Mouse (Mus musculus): ENCODE measurements at regions not wholly inside any gene's neighbourhood (a gene's known extent, or its start where the extent isn't known, plus 50 kb on each side); places are given as distances from the start of the nearest gene placed in this dataset.
"Not testable (repeated sequence)": the region's sequence is repeated elsewhere in the genome, so short reads cannot be mapped to it uniquely, and the experiment has no call there.

GRCm38 (mm10) chr7:75360874-75361273 lies 51.8 kb upstream of the Sv2b start:
- DNase-seq: no peak

- no peak for DNase-seq
Observed at GRCm38 (mm10) chr7:75362541-75362940, 53.5 kb upstream of the Sv2b start.

GRCm38 (mm10) chr7:75365480-75365879 lies 56.4 kb upstream of the Sv2b start:
- no peak for DNase-seq

GRCm38 (mm10) chr7:75366285-75366882 lies 57.3 kb upstream of the Sv2b start:
- peak; percentile 82 to 86 for DNase-seq

GRCm38 (mm10) chr7:75368315-75368714 lies 59.3 kb upstream of the Sv2b start:
- no peak for DNase-seq

- DNase-seq: no peak
Observed at GRCm38 (mm10) chr7:75369366-75369765, 60.3 kb upstream of the Sv2b start.

DNA sequence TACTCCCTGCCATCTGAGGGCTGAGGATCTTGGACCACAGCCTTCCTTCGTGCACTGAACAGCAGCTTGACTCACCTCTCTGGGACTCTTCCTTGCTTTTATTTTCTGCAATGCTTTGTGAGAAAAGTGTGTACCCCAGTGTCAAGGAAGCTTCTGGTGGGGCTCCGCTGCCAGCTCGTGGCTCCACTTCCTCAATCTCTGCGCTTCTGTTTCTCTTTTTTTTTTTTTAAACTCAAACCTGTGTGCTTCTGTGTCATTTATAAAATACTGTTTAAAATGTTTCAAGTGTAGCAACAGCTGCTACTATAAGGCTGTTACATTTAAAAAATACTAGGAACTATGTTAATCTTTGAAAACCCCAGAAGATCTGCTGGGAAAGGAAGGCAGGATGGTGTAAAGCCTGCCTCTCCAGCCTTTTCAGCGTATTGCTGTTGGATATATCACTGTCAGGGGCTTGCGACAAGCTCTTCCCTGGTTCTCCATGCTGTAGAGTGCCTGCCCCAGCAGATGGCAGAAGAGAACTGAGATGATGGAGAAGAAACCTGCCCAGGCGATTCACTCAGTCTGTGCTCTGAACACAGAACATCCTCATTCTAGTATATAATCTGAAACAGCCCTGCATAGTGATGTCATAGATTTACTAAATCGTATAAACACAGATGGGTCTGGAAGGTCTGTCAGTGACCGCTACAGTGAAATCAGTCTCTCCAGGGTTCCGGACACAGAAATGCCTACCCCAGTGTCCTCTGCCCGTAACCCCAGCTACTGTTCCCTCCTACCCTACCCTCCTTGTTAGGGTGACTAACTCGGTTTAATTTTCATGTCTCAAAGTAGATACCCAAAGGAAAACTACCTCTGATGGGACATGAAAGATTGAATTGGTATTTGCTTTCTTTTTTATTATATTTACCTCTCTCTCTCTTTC lies 61.8 kb upstream of the Sv2b start:
- DNase-seq: peak; percentile 83 to 86

GRCm38 (mm10) chr7:75371520-75371876 lies 62.4 kb upstream of the Sv2b start:
- no peak for DNase-seq

DNA sequence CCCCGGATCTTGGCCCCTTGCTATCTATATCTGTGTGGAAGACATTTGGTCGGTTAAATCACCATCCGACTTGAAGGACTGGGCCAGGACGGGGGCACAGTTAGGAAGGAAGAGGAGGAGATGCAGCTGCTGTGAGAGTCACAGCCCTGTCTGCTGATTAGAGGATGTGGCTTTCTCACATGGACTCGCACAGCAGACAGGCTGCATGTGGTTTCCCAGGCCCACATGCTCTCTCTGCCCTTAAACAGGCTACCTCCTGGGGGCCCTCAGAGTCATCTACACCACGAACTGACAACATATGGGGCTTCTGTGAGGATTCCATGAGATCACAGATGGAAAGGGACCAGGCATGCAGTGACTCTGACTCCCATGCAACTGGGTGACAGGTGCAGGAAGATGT lies 62.9 kb upstream of the Sv2b start:
- no peak for DNase-seq

- DNase-seq: no peak
Observed at GRCm38 (mm10) chr7:75372892-75373444, 63.9 kb upstream of the Sv2b start.

- DNase-seq: no peak
Observed at GRCm38 (mm10) chr7:75374506-75374905, 65.4 kb upstream of the Sv2b start.

DNA sequence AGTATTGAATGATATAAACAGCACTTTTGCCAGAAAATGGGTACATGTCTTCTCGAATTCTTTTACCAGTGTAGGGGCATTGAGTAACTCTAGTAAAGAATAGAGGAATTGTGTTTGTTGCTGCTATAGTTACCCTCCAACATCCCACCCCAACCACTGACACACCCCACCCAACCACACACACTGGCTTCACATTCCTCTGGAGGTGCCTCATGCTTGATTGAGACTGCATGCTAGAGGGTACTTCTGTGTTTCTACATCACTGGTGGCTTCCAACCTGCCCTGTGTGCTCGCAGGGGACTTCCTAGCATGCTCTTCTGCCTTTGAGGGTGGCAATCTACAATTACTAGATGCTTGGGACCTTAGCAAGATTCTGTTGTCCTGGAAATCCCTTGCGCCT lies 70.5 kb upstream of the Sv2b start:
- DNase-seq: no peak

GRCm38 (mm10) chr7:75384506-75384911 lies 70.8 kb upstream of the Akap13 start:
- no peak for DNase-seq

- DNase-seq: no peak
Observed at GRCm38 (mm10) chr7:75387033-75387432, 68.3 kb upstream of the Akap13 start.

DNA sequence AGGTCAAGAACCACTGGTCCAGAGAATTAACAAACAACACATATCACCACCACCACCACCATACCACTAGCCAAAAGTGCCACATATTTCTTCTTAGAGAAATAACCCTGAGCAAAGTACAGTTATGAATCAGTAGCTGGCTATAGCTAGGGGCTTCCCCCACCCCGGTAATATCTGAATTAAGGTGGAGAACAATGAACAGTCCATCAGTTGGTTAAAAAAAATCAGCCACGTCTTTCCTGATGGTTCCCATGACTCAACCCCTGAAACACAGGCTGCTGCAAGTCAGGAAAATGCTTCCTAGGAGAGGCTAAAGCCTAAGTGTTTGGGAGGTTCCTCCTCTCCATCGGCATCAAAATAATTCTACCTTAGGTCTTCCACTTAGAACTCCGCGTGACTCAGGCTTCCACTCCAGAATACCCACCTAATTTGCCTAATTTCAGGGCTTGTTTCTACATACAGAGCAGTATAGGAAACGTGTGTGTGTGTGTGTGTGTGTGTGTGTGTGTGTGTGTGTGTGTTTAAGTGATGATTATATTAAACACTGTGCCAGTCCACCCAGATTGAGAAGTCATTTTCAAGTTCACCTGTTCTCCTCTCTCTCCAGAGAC lies 67.4 kb upstream of the Akap13 start:
- DNase-seq: no peak

DNA sequence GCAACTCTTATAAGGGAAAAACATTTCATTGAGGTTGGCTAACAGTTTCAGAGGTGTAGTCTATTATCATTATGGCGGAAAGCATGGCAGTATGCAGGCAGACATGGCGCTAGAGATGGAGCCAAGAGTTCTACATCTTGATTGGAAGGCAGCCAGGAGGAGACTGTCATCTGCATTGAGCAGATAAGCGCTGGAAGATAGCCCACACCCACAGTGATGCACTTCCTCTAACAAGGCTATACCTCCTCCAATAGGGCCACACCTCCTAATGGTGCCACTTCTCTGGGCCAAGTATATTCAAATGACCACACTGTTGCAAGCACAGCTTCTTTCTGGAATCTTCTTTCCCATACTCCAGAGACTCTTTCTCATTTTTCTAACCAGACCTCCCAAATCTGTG lies 65.2 kb upstream of the Akap13 start:
- no peak for DNase-seq

DNA sequence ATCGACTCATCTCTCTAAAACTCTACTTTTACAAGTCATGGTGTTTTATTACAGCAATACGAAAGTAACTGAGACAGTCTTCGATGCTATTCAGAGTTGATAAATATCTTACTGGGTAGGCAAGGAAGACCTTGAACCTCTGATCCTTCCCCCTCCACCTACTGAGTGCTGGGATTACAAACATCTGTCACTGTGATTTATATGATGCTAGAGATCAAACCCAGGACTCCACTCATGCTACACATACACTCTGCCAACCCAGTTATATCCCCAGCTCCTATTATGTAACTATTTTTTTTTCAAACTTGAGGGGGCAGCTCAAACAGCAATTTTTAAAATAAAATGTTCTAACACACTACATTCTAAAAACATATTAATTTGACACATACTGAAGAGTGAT lies 62.6 kb upstream of the Akap13 start:
- DNase-seq: no peak

DNA sequence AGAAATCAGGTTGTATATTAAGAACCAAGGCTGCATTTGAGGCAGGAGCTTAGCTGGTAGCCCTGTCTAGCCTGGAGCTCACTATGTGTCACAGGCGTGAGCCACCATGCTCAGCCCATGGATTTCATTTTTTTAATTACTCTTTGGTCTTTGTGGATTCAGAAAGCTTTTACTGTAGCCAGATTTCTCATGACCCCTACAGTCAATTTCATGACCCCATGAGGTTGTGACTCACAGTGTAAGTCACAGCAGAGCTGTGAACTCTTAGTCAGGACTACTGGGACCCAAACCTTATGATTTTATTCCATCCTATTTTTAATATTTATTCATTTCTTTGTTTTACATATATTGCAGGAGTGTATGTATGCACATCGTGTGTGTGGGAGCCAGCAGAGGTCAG lies 61.9 kb upstream of the Akap13 start:
- DNase-seq: no peak

DNA sequence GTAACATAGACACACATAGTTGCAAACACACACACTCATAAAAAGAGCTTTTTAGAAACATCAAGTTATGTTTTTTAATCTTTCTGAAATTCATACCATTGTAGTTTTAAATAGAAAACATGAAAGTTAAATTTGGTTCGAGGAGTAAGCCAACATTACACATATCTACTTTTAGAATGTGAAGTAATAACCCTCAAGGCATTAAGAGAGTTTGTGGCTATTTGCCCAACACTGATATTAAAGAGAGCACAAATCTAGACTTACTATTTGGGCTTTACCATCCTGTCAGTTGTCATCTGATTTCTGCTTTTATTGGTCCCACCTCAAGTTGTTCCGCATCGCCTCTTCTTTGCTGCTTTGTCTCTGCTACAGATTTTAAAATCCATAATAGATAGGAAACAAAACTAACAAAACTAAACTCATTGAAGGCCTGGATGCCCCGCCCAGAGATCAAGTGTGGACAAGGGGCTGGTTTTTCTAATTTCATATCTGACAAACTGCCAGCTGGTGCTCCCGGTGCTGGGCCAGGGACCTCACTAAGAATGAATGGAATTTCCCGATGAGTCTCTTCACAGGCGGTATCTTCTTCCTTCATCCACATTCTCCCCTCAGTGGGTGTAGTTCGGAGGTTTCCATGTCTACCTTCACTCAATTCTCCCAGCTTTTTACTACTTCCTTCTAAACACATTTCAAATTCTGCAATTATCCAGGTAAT lies 60.3 kb upstream of the Akap13 start:
- no peak for DNase-seq

GRCm38 (mm10) chr7:75397559-75397958 lies 57.8 kb upstream of the Akap13 start:
- DNase-seq: peak; percentile 60 to 70

DNA sequence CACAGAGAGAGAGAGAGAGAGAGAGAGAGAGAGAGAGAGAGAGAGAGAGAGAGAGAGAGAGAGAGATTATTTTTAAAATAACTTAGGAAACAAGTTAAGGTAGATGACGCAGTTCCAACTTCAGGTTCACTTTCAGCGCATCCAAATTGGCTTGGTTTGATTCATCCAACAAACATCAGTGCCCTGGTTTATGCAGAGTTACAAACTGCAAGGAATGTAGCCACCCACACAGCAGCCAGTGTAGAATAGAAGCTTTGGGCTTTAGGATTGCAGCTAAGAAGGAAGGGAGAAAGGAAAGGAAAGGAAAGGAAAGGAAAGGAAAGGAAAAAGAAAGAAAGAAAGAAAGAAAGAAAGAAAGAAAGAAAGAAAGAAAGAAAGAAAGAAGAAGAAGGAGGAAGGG lies 56.9 kb upstream of the Akap13 start:
- not testable (repeated sequence) for DNase-seq
